Mouse (Mus musculus) lung, adult 18-20 months (tissue): ENCODE data around the gene Gm17571.
A peak's percentile ranks its signal among the peaks of the same experiment; 100 is the strongest.

ENCODE experiments used
- DNase-seq, 2 experiments: peaks; one replicate each; pipeline ENCODE4 v3.0.0; 2022; ENCODE audit warnings: mixed read lengths in 2 of 2

Gene Gm17571

DNA sequence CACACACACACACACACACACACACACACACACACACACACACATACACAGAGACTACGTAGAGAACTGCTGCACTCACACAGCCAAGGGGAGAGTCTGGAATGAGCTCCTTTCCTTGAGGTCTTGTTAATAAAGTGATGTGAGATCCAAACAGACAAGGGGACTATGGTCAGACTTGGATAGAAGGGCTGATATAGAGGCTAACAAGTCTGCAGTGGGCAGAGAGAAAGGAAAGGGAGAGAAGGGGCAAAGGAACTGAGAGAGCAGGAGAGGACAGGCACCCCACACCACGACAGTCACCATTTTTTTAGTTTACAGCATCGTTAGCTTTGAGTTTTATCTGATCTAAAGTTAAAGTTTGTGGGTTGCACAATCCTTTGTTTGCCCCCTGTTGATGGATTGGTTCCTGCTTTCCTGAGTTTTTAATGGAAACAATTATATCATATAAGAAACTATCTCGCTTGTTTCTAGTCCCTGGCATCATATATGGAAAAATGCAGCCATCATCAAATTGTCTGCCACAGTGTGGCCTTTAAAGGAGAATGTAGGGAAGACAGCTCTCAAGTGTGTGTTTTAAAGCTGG lies at the start of gene Gm17571:
Gene Gm17571 (minus strand): TSS at position 51 of the 583 bp plus-strand sequence.
- no peak for DNase-seq

DNA sequence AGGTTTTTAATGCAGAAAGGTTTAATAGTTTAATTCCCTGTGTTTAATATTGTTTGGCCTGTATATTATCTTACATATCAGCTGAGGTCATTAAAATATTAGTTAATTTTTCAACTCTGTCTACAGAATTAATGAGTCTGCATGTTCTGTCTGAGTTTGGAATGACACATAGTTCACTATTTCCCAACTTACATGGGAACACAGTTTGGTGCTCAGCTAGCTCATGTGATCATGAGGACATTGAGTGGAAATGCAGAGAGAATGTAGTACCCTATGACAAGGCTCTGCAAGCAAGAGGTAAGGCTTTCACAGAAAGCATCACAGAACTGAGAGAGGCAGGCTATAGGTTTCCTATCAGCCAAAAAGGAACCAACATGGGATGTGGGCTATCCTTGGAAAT lies 49.0 kb upstream of the Gm17571 start:
- no peak for DNase-seq

DNA sequence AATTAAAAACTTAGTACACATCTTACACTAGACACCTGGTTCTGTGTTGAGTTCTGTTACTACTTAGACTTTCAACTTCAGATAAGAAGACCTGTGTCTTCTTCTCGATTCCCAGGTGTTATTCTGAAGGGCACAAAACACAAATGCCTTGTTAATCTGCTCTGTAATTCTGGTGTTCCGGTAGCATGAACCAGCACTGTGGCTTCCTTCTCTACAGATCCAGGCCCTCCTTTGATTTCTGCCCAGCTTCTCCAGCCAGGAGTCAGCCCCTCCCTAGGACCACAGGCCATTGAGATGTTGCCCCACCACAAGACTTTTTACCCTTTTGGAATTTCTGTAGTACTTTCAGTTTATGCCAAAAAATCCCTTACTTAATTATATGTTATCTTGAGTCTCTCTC lies 47.2 kb upstream of the Gm17571 start:
- no peak for DNase-seq

DNA sequence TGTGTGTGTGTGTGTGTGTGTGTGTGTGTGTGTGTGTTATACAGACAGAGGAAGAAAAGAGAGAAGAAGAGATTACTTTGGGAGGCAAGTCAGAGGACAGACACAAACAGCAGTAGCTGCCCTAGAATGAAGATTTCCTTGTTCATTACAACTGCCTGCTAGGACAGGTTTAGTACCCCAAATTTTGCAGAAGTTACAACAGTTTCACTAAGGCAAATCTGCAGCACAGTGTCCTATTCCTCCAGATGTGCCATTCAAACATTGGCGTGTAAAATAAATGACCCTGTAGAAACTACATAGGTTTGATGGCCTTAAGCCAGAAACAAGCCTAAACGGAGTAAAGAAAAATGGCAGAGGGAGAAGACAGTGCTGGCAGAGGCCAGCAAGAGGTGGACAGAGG lies 46.3 kb upstream of the Gm17571 start:
- no peak for DNase-seq

DNA sequence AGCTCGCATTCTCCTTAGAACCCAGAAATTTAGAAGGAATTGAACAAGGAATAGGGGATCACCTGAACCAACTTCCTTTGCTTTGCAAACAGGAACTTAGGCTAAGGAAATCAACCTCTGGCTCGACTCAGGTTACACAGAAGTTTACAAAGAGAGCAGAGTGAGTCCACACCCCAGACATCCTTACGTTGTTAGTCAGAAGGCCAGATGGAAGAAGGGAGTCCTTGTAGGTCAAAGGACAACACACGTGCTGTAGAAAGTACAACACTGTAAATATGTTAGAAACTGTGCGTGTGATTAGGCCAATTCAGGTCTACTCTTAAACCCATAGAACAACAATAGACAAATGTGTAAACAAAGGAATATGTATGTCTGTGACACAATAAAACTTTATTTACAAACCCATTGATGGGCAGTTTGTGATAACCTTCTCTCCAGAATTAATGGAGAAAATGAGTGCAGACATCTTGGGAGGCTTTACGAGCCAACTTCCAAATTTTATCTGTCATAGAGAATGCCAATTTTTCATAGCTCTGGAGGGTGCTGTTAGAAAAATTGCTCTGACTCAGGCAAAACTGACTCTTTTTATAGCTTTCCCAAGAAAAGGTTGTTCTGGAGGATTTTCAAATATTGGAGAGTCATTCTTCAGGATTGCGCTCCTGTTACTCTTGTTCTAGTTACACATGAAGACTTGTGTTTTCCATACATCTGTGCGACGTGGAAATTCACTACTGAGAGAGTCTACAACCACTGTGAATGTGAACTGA lies 45.5 kb upstream of the Gm17571 start:
- DNase-seq = no peak

DNA sequence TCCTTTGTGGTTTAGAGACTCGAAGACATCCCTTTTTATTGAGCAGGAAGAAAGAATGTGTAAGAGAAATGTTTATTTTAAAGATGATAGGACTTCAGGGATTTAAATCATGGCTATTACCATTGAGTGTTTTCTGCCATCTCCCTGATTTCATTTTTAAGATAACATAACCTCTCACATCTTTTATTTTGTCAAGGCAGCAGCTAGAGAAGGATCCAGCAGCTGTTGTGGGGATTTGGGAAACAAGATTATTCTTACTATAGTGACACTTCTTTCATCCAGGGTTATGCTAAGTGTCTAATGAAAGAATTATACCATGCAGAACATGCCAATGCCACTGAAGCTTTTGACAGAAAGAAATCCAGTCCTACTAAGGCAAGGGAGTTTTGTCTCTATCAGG lies 44.6 kb upstream of the Gm17571 start:
- DNase-seq = no peak

DNA sequence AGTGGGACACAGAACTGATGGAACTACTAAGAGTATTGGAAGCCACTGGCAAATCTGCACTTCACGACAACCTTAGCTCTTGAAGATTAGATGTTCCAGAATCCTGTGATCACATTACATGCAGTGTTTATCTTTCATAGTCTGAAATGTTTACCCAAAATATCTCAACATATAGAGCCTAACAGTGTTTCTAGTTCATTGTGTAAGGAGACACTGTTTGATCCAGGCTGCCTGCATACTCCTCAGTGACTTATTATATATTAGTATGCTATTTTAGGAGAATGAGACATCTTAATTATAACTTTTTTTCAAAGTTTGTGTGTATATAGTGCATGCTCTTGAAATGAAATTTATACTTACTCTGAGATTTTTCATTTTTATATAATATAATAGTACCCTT lies 39.4 kb upstream of the Gm17571 start:
- DNase-seq = no peak

DNA sequence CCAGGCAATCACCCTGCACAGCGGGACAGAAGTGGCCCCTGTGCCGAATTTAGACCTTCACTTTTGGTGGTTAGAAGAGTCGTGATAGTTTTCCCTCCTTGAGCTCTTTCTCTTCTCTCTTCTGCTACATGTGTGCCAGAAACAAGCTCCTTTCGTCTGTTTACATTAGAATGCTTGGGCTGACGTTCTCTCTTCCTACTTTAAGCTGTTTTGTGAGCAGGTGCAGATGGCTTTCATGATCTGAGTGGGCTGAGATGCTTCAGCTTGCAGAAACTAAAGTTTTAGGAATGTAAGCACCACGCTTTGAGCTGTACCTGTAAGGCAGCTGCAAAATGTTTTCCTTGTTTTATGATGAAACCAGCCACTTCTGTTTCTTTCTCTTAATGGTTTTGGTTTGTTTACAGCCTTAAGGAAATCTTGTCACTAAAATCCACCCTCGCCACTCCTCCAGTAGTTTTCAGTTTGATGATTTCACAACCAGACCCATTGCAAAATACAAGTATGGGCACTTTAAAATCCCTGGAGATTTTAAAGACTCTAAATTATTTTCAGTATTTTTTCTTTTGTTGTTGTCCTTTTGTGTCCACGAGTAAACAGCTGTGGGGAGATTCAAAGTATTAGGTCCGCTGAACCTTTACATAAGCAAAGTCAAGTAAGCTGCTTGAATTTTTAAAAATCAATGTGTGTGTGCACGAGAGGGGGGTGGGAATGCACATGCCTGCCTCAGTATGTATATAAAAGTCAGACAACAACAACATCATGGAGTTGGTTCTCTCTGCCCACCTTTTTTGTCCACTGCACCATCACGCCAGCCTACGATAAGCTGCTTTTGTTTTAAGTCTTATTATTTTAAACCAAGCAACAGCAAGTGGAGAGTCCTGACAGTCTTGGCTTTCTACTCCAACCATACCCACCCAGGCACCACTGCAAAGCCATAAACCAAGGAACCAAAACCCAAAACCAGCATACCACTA lies 38.0 kb upstream of the Gm17571 start:
- DNase-seq = peak in 1 of 2 experiments; percentile 56

DNA sequence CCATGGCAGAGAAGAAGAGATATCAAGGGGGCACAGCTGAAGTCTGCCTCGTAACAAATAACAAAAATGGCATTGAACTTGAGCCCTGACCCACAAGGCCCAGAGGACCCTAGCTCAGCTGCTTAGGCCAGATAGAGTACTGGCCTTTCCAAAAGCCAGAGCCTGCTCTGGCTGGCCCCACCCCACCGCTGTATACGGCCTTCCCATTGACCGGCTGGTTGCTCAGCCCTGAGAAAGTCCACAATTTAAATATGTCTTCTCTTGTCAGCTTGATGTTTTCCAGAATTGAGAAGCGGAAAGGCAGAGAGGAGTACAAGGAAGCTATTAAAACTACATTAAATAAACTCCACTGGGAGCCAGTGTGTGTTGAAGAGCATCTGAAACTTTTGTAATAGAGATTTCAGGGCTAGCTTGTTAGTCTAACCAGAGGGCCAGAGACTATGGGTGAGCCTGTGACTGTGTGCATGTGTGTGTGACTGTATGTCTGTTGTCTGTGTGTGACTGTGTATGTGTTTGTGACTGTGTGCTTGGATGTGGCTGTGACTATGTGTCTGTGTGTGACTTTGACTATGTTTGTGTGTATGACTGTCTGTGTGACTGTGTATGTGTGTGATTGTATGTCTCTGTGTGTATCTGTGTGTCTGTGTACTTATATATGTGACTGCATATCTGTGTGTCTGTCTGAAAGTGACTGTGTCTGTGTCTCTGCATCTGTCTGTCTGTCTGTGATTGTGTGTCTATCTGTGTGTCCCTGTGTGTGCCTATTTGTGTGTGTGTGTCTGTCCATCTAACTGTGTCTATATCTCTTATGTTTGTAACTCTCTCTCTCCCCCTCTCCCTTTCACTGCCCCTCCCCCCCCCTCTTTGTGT lies 36.9 kb upstream of the Gm17571 start:
- DNase-seq = no peak

DNA sequence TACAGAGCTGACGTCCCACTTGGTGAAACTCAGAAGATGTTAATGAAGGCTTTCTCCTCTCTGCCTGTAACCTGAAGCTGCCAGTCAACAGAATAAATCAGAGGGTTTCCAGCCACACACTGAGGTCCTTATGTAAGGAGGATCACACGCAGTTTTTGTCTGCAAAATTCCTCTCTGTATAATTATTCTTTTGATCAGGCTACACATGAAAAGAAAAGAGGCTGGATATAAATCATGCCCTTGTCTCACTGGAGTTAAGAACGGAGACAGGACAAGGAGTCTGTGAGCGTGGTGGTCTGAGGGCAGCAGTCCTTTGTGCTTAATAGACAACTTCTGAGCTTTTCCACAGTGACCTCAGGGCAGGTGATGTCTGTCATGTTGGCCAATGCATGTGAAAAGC lies 32.7 kb upstream of the Gm17571 start:
- no peak for DNase-seq

DNA sequence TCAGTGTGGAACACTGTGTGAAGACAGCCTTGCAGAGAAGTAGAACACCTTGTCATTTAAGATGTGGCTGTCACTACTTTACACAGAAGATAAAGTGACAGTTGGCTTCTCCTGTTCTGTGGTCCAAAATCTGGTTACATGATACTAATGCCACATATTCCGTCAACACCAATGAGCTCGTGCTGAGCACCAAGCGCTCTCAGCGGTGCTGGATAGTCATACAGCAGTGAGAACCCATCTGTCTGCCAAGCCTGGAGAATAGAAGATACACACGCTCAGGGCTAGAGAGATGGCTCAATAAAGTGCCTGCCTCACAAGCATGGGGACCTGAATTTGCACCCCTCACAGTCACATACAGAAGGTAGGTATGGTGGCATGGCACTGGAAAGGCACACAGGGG lies 28.4 kb upstream of the Gm17571 start:
- no peak for DNase-seq

DNA sequence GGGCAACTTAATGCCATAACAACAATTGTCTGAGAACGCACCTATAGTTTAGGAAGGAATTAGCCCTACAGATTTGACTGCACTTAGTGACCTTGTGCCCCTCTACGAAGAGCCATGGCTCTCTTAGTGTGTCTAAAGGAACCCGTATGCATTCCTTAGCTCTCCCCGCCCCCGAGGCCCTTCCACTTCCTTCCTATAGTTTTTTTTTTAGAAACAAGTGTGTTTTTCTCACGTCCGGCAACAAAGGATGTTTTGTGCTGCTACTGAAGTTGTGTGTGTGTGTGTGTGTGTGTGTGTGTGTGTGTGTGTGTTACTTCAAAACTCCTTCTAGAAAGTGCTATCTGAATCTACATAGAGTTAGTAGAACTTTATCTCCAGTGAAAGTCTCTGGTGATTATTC lies 23.5 kb upstream of the Gm17571 start:
- peak; percentile 28 to 33 for DNase-seq

DNA sequence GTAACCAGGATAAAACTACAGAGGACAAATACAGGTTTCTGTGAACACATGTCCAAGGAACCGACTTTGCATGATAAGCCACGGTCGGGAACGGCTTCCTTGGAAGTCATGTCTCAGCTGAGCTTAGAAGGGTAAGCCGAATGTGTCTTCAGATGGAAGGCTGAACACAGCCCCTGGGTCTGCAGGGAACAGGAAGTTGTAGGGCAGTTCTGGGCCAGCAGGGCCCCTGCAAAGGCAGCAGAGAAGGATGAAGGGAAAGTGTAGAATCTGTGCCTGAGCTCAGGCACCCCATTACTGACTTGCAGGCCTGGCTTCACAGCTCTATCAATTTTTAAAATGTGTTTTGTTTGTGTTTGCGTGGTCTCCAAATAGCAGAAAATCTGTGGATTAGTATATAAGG lies 22.2 kb upstream of the Gm17571 start:
- DNase-seq = no peak

DNA sequence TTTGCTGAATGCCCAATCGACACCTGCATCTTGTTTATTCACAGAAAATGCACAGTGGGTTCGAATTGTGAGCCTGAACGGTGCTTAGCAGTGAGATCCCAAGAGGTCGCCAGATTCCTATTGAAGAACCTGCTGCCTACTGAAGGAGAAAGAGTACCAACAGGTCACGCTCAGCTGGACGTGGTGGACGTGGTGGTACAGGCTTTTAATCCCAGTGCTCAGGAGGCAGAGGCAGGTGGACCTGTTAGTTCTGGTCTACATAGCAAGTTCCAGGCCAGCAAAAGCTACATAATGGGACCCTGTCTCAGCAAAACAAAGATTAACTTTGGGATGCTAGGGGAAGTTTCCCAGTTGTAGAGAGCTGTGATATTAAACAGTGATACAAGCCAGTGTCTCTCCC lies 21.2 kb upstream of the Gm17571 start:
- no peak for DNase-seq

DNA sequence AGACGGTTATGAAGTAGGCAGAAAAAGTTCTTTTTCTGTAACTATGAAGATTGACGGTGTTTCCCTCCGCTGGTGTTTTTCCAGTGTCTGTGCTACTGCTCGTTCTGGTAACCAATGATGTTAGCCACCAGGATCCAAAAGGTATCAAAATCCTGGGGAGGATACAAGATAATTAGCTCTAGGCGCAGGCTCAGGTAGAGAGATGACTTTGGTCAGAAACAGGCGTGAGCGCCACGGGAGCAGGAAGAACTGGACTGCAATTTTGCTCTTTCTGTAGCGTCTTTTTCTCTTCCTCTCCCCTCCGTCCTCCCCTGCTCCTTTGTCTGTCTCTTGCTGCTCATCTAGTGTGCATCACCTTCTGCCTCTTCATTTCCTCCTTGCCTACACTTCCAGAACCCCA lies 20.3 kb upstream of the Gm17571 start:
- no peak for DNase-seq

DNA sequence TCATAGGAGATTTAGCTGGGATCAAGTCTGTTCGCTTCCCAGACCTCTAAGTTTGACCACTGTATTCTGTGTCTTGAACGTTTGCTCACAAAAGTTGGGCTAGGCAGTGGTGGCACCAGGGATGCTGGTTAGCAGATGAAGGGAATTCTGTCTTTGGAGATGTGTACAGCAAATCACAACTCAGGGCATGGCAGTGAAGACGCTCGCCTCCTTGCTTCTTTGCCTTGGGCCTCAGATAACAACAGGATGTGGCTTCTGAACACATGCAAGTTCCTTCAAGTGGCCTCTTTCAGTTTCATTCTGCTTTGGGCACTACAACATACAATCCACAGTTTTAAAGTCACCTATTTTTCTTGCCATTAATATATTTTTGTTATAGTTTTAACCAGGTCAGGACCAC lies 19.8 kb upstream of the Gm17571 start:
- peak; percentile 18 to 29 for DNase-seq

DNA sequence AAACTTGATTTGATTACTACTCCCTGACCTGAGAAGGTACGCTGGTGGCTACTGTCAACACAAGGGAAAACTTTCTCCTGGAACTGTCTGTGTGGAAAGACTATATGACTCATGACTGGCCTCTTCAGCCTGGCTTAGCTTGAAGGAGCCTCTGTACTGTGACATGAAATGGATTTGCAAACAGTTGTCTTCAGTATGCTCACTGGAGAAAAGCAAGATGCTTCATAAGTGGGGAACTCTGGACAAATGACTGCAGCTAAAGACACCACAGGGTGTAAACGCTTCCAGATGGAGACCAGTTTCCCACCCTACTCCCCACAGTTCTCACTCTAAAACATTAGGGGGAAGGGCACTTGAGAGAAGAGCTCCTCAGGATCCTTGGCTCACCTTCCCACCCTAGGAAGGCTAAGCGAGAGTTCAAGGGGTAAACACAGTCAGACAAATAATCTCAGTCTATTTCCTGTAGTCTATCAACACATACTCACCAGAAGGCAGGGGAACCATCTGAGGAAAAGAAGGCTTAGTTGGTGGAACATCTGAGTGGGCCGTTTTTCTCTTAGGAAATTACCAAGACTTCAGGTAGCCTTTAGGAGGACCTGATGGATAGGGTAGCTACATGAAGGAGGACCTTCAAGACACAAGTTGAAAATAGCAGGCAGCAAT lies 18.9 kb upstream of the Gm17571 start:
- no peak for DNase-seq

DNA sequence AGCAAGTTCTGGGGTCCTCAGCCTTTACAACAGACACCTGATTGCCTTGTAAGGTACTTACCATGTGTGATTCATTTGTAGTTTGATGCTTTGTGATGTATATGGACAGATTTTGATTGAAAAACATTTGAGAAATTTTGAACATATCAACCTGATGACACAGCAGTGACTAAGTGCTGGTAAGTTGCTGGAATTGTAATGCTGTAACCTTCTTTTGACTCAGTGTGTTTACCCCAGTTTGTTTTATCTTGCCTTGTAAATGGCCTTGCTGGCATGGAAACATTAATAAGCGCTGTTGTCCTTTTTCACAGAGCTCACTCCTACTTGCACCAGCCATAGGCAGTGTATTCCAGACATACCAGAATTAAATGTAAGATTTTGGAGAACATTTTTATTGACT lies 14.4 kb upstream of the Gm17571 start:
- DNase-seq = no peak

DNA sequence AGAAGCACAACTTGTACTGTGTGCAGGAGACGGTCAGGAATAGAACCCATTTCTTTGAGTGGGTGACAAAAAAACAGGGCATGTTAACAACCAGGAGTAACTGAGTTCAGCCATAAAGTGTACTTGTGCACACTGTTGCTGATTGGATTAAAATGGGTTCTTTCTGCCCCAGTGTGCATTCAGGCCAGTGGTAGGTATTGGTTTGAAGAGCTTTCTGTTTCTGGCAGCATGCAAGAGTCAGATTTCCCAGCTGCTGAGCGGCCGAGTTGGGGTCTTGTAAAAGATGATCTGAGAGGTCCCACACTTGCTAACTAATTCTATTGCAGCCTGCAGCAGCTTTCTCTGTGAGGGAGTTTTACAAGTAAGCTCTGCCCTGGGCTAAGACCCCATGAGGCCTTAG lies 13.5 kb upstream of the Gm17571 start:
- no peak for DNase-seq

DNA sequence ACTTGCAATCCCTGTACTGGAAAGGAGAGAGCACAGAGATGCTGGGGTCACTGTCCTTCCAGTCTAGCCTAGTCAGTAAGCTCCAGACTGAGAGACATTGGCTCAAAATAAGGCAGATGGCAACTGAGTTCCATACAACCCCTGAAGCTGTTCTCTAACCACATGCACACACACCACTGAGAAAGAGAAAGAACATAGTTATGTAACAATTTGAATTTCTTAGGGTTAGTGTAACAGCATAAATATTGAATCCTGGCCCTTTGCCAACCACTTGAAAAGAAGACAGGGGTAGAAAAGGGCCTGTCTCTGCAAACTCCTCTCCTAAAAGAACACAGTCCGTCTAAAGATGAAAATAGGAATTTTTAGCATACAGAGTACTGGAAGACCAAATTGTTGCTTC lies 12.8 kb upstream of the Gm17571 start:
- no peak for DNase-seq

DNA sequence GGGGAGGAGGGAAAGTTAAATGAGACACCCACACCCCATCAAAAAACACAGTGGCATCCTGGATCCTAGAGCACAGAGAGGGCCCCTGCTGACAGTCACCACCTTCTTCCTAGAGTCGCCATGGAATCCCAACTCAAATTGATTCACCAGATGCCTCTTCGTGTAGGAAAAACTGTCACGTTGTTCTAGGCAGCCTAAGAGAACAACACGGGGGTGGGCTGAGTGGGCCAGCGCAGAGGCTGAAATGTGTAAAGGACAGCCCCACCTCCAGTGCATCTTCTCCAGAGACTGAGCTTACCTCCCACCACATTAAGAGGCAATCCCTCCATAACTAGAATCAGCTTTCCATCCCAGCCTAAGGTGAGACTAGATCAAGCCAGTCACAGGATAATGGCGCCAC lies 11.2 kb upstream of the Gm17571 start:
- DNase-seq = no peak

DNA sequence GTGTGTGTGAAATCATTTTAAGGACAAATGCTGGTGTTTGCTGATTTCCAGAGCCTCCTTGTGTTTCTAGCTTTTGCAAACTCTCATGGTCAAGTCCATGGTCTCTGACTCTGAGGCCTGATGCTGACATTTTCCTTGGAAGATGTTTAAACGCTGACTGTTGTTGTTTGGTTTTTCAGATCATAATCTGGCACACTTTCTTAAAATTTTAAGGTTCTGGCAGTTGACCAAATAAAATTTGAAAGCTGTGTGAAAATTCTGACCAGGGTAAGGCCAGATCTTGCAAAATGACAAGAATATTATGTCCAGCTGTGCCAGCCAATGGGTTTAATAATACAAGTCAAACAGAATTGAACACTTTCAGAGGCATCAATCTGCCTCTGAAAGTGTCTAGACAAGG lies 8.7 kb upstream of the Gm17571 start:
- no peak for DNase-seq
